Mouse (Mus musculus) forebrain, postnatal 0 days (tissue): ENCODE results near the gene Pde2a. TPM values are rescaled to one million over a fixed set of nuclear protein-coding genes. Genes with fewer than 3 reads are reported as not detected.

Experiments
- ATAC-seq: fragments of 200-750 bp; cut with Nextera tagmentation; 2 replicates; pipeline ENCODE4 v1.8.0; 2017; ENCODE audit warnings: mild to moderate bottlenecking, moderate library complexity
- DNase-seq: peaks from one replicate; pipeline ENCODE4 v3.0.0-alpha.2; 2015
- H3K27ac ChIP-seq: fragments of 300-500 bp; sonication (generic); 2 replicates; pipeline ENCODE4 v1.5.1; 2014; ENCODE audit warnings: low read depth, mild to moderate bottlenecking, antibody characterized with exemption, low read length, moderate library complexity, mixed read lengths
- H3K27me3 ChIP-seq: fragments of 300-500 bp; sonication (generic); 2 replicates; pipeline ENCODE4 v1.6.1; 2014; ENCODE audit warnings: mild to moderate bottlenecking, low read length, mixed read lengths; ENCODE audit not compliant: insufficient read depth
- H3K36me3 ChIP-seq: fragments of 300-500 bp; sonication (generic); 2 replicates; pipeline ENCODE4 v1.6.1; 2014; ENCODE audit warnings: mild to moderate bottlenecking, moderate library complexity; ENCODE audit not compliant: insufficient read depth
- H3K4me1 ChIP-seq: fragments of 300-500 bp; sonication (generic); 2 replicates; pipeline ENCODE4 v1.6.1; 2014; ENCODE audit warnings: antibody characterized with exemption; ENCODE audit not compliant: insufficient read depth
- H3K4me2 ChIP-seq: fragments of 300-500 bp; sonication (generic); 2 replicates; pipeline ENCODE4 v1.6.1; 2014; ENCODE audit warnings: low read depth, mild to moderate bottlenecking, moderate library complexity
- H3K4me3 ChIP-seq: fragments of 300-500 bp; sonication (generic); 2 replicates; pipeline ENCODE4 v1.5.1; 2014; ENCODE audit warnings: low read depth, low read length, mixed read lengths
- H3K9ac ChIP-seq: fragments of 300-500 bp; sonication (generic); 2 replicates; pipeline ENCODE4 v1.6.1; 2014; ENCODE audit warnings: mild to moderate bottlenecking
- H3K9me3 ChIP-seq: fragments of 300-500 bp; sonication (generic); 2 replicates; pipeline ENCODE4 v1.6.1; 2016; ENCODE audit warnings: low read length
- CTCF ChIP-seq: sonication (generic); IDR thresholded peaks from 2 replicates; pipeline ENCODE4 v1.5.1; 2016; ENCODE audit warnings: antibody characterized with exemption, control low read depth, low read depth
- WGBS: fragments of 180-500 bp; shearing (Covaris S2); extraction: QIAGEN DNeasy Blood & Tissue Kit; methylation state at CpG from one replicate; pipeline ENCODE4 v1.1.7; 2014; 5-methylcytosine and 5-hydroxymethylcytosine counted together
- polyA plus RNA-seq: library from polyadenylated mRNA; unstranded; fragments of >200 nt; fragmentation: Nextera tagmentation; extraction: Ambion mirVana; gene quantifications from 2 replicates; pipeline ENCODE4 v1.2.1, GENCODE M21; 2015
- total RNA-seq: library from RNA; depleted of rRNA; stranded (reverse); fragments of >200 nt; gene quantifications from 2 replicates; pipeline ENCODE4 v1.2.3, GENCODE M21; 2014

Gene Pde2a
- total and polyA plus RNA-seq, 2 experiments from 2014 or later = 72.4 to 94.2 TPM

DNA sequence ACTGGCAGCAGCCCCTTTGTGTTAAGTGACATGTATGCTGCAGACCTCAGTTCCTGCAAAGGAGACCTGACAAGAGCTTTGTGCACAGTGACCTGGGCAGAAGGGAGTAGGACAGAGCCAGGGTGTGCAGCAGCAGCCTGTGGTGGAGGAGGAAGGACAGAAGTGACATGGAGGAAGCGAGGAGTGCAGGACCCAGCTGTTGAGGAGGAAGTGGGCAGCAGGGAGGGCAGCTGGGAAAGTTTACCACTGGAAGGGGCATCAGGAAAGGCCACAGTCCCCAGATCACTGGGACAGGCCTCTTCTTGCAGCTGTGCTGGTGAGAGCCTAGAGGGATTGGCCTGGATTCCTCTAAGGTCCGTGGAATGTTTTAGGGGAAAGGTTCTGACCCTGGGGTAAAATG, 41.8 kb upstream of the Pde2a start:
- no peak for DNase-seq
- Histone ChIP-seq H3K36me3 (no peaks in the 10 kb centered on the region), H3K27me3 (no peaks in the 10 kb centered on the region), H3K9me3 (no peaks in the 10 kb centered on the region), H3K4me2 (no peak overlapping the region), H3K9ac (no peak overlapping the region), H3K27ac (no peak overlapping the region), H3K4me1 (no peaks in the 10 kb centered on the region), H3K4me3 (no peak overlapping the region)
- 84% methylated on average over 2 of the region's 2 CpGs for WGBS
- ATAC-seq = no peak
- TF ChIP-seq CTCF = no peak

DNA sequence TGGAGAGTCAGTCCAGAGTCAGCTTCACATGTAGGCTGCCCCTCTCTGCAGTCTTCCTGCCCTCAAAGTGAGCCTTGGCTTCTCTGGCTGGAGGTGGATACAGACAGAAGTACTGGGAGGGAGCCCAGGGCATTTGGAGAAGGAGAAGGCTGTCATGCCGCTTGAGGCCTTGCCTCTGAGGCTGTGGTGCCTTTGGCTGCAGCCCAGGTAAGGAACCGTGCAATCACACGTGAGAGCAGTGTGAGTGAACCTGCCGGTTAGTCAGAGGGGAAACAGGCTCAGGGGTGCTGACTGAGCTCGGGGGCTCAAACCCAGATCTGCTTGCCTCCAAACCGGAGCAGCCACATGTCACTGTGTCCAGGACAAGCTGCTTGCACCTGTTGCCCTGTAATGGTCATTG, 40.0 kb upstream of the Pde2a start:
- Histone ChIP-seq H3K9me3 (no peaks in the 10 kb centered on the region), H3K27ac (no peak overlapping the region), H3K4me2 (no peak overlapping the region), H3K36me3 (no peaks in the 10 kb centered on the region), H3K4me1 (no peaks in the 10 kb centered on the region), H3K9ac (no peak overlapping the region), H3K27me3 (no peaks in the 10 kb centered on the region), H3K4me3 (no peak overlapping the region)
- DNase-seq (no peak), ATAC-seq (no peak)
- 82% methylated on average over 6 of the region's 6 CpGs for WGBS
- no peak for TF ChIP-seq CTCF

DNA sequence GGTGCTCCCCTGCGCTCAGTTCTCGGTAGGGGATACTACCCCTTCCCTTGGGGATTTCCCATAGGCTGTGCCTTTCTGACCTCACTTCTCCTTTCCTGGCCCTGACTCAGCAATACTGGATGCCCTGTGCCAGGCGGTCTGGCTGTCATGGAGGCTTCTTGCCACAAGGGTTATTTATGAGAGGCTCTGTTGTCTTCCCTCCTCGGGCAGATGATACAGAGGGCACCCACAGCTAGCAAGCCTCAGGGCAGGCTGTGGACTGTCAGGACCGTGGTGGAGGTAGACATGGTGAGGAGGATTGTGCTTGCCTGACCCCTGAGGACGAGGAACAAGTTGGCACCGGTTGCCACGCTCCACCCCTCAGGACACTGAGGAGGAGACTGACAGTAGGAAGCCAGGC, 39.1 kb upstream of the Pde2a start:
- H3K27ac ChIP-seq = no peak overlapping the region
- H3K9ac ChIP-seq = no peak overlapping the region
- no peaks in the 10 kb centered on the region for H3K9me3 ChIP-seq
- no peaks in the 10 kb centered on the region for H3K4me1 ChIP-seq
- no peak for TF ChIP-seq CTCF
- H3K4me2 ChIP-seq = no peak overlapping the region
- no peaks in the 10 kb centered on the region for H3K36me3 ChIP-seq
- no peak; the same call in 1 of the 2 replicates for ATAC-seq
- 75% methylated on average over 8 of the region's 8 CpGs for WGBS
- no peak overlapping the region for H3K4me3 ChIP-seq
- no peak for DNase-seq
- H3K27me3 ChIP-seq = no peaks in the 10 kb centered on the region

DNA sequence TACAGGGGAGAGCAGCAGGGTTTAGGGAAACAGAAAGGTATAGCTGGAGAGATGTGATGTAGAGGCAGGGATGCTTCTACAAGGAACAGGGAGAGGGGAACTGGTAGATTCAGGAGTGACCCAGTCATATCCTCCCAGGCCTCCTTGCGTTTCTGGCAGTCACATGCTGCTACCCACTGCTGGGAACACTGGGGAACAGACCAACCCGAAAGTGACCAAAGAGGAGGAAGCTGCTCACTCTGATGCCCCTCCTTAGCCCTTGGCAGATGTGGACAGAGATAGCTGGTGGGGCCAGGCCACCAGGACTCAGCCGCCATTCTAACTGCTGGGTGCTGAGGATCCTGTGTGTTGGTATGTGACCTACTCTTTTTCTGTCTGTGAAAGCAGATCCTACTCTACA, 37.7 kb upstream of the Pde2a start:
- Histone ChIP-seq H3K4me1 (no peaks in the 10 kb centered on the region), H3K9me3 (no peaks in the 10 kb centered on the region), H3K4me3 (no peak overlapping the region), H3K27me3 (no peaks in the 10 kb centered on the region), H3K36me3 (no peaks in the 10 kb centered on the region), H3K9ac (no peak overlapping the region), H3K4me2 (no peak overlapping the region), H3K27ac (no peak overlapping the region)
- ATAC-seq = no peak
- 85% methylated on average over 3 of the region's 3 CpGs for WGBS
- no peak for TF ChIP-seq CTCF
- DNase-seq = no peak

DNA sequence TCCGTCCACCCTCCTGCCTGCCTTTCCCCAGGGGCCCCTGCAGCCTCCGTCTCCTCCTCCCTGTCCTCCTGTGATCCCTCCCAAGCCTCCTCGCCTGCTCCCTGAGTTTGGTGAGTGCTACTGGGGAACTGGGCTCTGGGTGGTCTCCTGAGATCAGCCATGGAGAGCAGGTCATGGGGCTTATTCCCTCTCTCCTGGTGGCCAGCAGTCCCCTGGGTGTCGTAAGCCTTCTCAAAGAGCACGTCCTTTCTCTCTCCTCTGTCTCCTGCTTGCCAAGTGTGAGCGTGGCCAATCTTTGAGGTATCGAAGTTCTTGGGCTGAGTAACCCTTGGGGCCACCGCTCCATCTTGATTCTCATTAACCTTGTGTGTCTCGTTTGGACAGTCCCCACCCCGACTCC, 36.6 kb upstream of the Pde2a start:
- no peak overlapping the region for H3K27ac ChIP-seq
- ATAC-seq = no peak
- no peaks in the 10 kb centered on the region for H3K27me3 ChIP-seq
- no peak overlapping the region for H3K9ac ChIP-seq
- no peak for DNase-seq
- H3K9me3 ChIP-seq = no peaks in the 10 kb centered on the region
- no peaks in the 10 kb centered on the region for H3K4me1 ChIP-seq
- no peak for TF ChIP-seq CTCF
- no peak overlapping the region for H3K4me3 ChIP-seq
- no peaks in the 10 kb centered on the region for H3K36me3 ChIP-seq
- H3K4me2 ChIP-seq = no peak overlapping the region
- WGBS = 61% methylated on average over 10 of the region's 10 CpGs

DNA sequence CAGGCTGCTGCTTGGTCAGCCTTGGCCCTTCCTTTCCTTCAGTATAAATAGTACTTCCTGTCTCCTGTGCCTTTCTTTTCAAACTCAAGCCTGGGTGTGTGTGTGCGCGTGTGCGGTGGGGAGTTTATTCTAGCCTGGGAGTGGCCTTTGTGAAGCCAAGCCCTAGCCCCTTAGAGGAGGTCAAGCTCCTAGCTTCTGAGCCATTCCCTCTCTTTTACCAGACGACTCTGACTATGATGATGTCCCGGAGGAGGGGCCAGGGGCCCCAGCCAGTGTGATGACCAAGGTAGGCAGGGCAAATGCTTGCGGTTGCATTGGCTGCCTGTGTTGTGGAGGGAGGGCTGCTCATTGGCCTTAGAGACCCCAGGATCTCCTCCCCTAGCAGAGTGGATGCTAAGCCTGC, 36.2 kb upstream of the Pde2a start:
- Histone ChIP-seq H3K4me1 (no peaks in the 10 kb centered on the region), H3K36me3 (no peaks in the 10 kb centered on the region), H3K27me3 (no peaks in the 10 kb centered on the region), H3K27ac (no peak overlapping the region), H3K4me2 (no peak overlapping the region), H3K4me3 (no peak overlapping the region), H3K9ac (no peak overlapping the region), H3K9me3 (no peaks in the 10 kb centered on the region)
- ATAC-seq (no peak), DNase-seq (no peak)
- 61% methylated on average over 6 of the region's 6 CpGs for WGBS
- no peak for TF ChIP-seq CTCF

DNA sequence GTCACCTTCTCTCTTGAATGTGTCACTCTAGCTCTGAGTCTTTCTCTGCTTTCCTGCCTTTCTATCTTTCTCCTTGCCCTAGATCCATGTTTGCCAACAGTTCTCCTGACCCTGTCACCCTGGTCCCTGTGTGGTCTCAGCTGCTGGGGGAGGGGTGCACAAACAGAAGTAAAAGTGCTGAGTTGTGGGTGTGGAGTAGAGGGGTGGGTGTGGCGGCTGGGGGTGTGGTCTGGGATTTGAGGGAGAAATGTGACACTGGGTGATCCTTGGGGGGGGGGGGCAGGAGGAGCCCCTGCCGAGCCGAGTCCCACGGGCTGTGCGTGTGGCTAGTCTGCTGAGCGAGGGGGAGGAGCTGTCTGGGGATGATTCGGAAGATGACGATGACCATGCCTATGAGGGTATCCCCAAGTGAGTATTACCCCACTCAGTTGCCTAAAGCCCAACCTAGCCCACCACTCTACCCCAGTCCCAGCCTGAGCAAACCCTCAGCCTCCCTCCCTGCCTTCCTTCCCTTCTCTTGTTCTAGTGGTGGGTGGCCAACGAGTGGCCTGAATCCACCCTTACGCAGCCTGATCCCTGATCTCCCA, 35.5 kb upstream of the Pde2a start:
- Histone ChIP-seq H3K27me3 (no peaks in the 10 kb centered on the region), H3K4me3 (no peak overlapping the region), H3K9me3 (no peaks in the 10 kb centered on the region), H3K27ac (no peak overlapping the region), H3K4me1 (no peaks in the 10 kb centered on the region), H3K9ac (no peak overlapping the region), H3K36me3 (no peaks in the 10 kb centered on the region), H3K4me2 (no peak overlapping the region)
- DNase-seq (no peak), ATAC-seq (no peak)
- no peak for TF ChIP-seq CTCF
- 79% methylated on average over 9 of the region's 10 CpGs for WGBS
